Mouse (Mus musculus): ENCODE data around the gene Hes1.

The Hes1 gene

DNA sequence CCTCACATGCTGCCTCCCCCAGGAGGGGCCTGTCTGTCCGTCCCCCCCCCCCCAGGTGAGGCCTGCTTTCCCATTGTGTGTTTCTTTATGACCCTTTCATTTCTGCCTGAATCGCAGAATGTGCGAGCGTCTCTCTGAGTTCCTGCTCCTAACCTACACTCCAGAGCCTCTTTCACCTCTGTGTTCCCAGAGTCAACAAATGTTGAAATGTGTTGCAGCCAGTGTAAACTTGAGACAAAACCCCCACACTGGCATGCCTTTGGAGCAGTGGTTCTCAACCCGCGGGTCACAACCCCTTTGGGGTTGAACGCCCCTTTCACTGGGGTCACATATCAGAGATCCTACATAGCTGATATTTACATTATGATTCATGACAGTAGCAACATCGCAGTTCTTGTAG, 49.6 kb downstream of the Hes1 start:
- DNase-seq (ENCODE audit: low read depth, low spot score), result no peak

DNA sequence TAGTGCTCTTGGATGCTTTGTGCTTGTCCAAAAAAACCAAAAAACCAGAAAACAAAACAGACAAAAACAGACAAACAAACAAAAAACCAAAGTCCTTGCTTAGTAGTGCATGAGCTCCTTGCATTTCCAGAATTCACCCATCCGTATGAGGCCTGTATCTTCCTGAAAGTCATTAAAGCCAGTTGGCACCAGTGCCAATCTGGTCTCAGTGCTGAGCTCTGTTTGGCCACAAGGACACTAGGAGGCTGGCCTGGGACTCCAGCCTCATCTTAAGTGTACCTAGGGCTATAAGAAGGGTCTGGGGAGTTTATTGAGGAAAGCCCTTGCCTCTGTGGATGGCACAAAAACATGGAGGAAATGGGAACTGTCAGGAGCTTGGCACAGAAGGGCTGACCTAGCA, 50.3 kb downstream of the Hes1 start:
- no peak for DNase-seq (ENCODE audit: low read depth, low spot score)

Data from forelimb bud, embryonic 11.5 days (tissue).